ENCODE assay signal across 25 mouse cellular contexts in the genomic region with DNA sequence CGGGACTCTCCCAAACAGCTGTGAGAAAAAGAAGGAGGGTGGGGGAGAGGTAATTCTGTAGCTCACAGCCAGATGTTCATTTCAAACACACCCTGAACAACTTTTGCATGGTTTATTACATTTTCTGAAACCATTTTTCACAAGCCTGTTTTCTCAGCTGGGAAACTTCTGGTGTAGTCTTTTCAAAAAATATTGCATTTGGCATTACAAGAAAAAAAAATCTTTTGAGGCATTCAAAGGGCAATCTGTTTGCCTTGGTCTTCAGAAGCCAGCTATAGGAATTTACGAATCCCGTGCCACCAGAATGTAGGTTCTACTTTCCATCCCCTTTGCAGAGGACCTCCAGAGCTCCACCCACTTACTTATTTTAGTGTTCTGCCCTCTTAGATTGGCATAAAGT.
A peak's percentile ranks its signal among the peaks of the same experiment; 100 is the strongest.
DNase-seq lines count a peak whose midpoint lies in the region; ATAC-seq lines count a peak whose summit lies in the region.
"Had no signal": no experiment of that assay in that cellular context is flagged by ENCODE, and none has a peak within 500 bp of the region (broad histone marks: within the 10 kb centered on the region; RNA-seq: fewer than 3 reads in every experiment).

No protein-coding gene starts in this region.

- no peaks in the 10 kb centered on the region for H3K36me3 ChIP-seq in limb, embryonic 12.5 days
- no peaks in the 10 kb centered on the region for H3K36me3 ChIP-seq in limb, embryonic 10.5 days
- H3K36me3 ChIP-seq in embryonic facial prominence, embryonic 14.5 days (ENCODE audit: control insufficient read depth, insufficient read depth, low read length): no peaks in the 10 kb centered on the region
- H3K36me3 ChIP-seq in limb, embryonic 13.5 days: no peaks in the 10 kb centered on the region
- no peaks in the 10 kb centered on the region for H3K36me3 ChIP-seq in forebrain, embryonic 12.5 days (replicated peaks)
- H3K36me3 ChIP-seq: hindbrain, embryonic 10.5 days; hindbrain, embryonic 13.5 days; intestine, embryonic 15.5 days had no signal

- 47% methylated on average over 3 of the region's 3 CpGs for WGBS in limb, embryonic 12.5 days
- 75% methylated on average over 3 of the region's 3 CpGs for WGBS in limb, embryonic 10.5 days
- 43% methylated on average over 3 of the region's 3 CpGs for whole genome bisulfite sequencing in embryonic facial prominence, embryonic 14.5 days
- 35% methylated on average over 3 of the region's 3 CpGs for WGBS in limb, embryonic 13.5 days
- 78% methylated on average over 3 of the region's 3 CpGs for WGBS in forebrain, embryonic 12.5 days

- 0 out of 2 replicates have a peak overlapping the region, but pooled peaks have one; percentile 31 for H3K27ac ChIP-seq in limb, embryonic 12.5 days
- H3K27ac ChIP-seq in limb, embryonic 10.5 days: no peak overlapping the region
- peak overlapping the region; percentile 30; the same call in 1 of the 2 replicates for H3K27ac ChIP-seq in embryonic facial prominence, embryonic 14.5 days (replicated peaks; ENCODE audit: low read depth, low read length)
- H3K27ac ChIP-seq in limb, embryonic 13.5 days: peak overlapping the region; percentile 16; the same call in 1 of the 2 replicates
- no peak overlapping the region for H3K27ac ChIP-seq in forebrain, embryonic 12.5 days
- H3K27ac ChIP-seq: forebrain, embryonic 13.5 days; gastrocnemius, adult 2 months; hindbrain, embryonic 10.5 days; hindbrain, embryonic 13.5 days; intestine, embryonic 15.5 days had no signal

- H3K9ac ChIP-seq in limb, embryonic 12.5 days (replicated peaks): no peak overlapping the region
- no peak overlapping the region for H3K9ac ChIP-seq in embryonic facial prominence, embryonic 14.5 days (ENCODE audit: low read depth, low read length)
- no peak overlapping the region for H3K9ac ChIP-seq in limb, embryonic 13.5 days
- no peak overlapping the region for H3K9ac ChIP-seq in forebrain, embryonic 12.5 days
- H3K9ac ChIP-seq: forebrain, embryonic 13.5 days; hindbrain, embryonic 13.5 days; intestine, embryonic 15.5 days had no signal

- no peaks in the 10 kb centered on the region for H3K9me3 ChIP-seq in limb, embryonic 12.5 days
- no peaks in the 10 kb centered on the region for H3K9me3 ChIP-seq in limb, embryonic 10.5 days (replicated peaks)
- H3K9me3 ChIP-seq in embryonic facial prominence, embryonic 14.5 days (ENCODE audit: control insufficient read depth, low read length): no peaks in the 10 kb centered on the region
- H3K9me3 ChIP-seq in limb, embryonic 13.5 days: no peaks in the 10 kb centered on the region
- H3K9me3 ChIP-seq in forebrain, embryonic 12.5 days: no peaks in the 10 kb centered on the region
- H3K9me3 ChIP-seq: forebrain, embryonic 13.5 days; hindbrain, embryonic 10.5 days; hindbrain, embryonic 13.5 days; intestine, embryonic 15.5 days had no signal

- DNase-seq in limb, embryonic 10.5 days (ENCODE audit: low spot score): no peak
- DNase-seq in embryonic facial prominence, embryonic 14.5 days (ENCODE audit: low spot score): peak; percentile 70
- no peak for DNase-seq in thymus, postnatal 14 days
- no peak for DNase-seq in frontal cortex, postnatal 25 days (ENCODE audit: low spot score in 2 of 2)
- DNase-seq: adrenal gland, adult 2 months; adrenal gland, postnatal 14 days; cerebellum, adult 11 months; cerebellum, adult 2 months; cerebellum, adult 9-11 months; cerebellum, postnatal 25 days; gastrocnemius, adult 2 months; gastrocnemius, postnatal 14 days; heart, postnatal 36 days; kidney, adult 11 months had no signal

- no peak for ATAC-seq in limb, embryonic 12.5 days (ENCODE audit: insufficient number of reproducible peaks, insufficient read depth, low FRiP score, low TSS enrichment, low read depth)
- no peak for ATAC-seq in embryonic facial prominence, embryonic 14.5 days (ENCODE audit: low read depth)
- peak; percentile 32; the same call in 1 of the 2 replicates for ATAC-seq in limb, embryonic 13.5 days (ENCODE audit: low FRiP score, low read depth)
- ATAC-seq in forebrain, embryonic 12.5 days (ENCODE audit: low FRiP score): no peak
- ATAC-seq: CD4-positive, CD25-positive, alpha-beta regulatory T cell, adult 4 months; forebrain, embryonic 13.5 days; forebrain, embryonic 16.5 days; hindbrain, embryonic 16.5 days; intestine, embryonic 15.5 days had no signal

- H3K4me2 ChIP-seq in limb, embryonic 12.5 days: no peak overlapping the region
- H3K4me2 ChIP-seq in embryonic facial prominence, embryonic 14.5 days (ENCODE audit: low read depth, low read length): no peak overlapping the region
- no peak overlapping the region for H3K4me2 ChIP-seq in limb, embryonic 13.5 days (replicated peaks)
- H3K4me2 ChIP-seq in forebrain, embryonic 12.5 days: no peak overlapping the region
- H3K4me2 ChIP-seq: forebrain, embryonic 13.5 days; heart, embryonic 11.5 days; hindbrain, embryonic 13.5 days; intestine, embryonic 15.5 days had no signal

- H3K27me3 ChIP-seq in limb, embryonic 12.5 days: no peaks in the 10 kb centered on the region
- H3K27me3 ChIP-seq in limb, embryonic 10.5 days (ENCODE audit: low read depth, poor library complexity, severe bottlenecking): no peaks in the 10 kb centered on the region
- no peaks in the 10 kb centered on the region for H3K27me3 ChIP-seq in embryonic facial prominence, embryonic 14.5 days (replicated peaks; ENCODE audit: control insufficient read depth, insufficient read depth, low read length)
- H3K27me3 ChIP-seq in limb, embryonic 13.5 days: no peaks in the 10 kb centered on the region
- no peaks in the 10 kb centered on the region for H3K27me3 ChIP-seq in forebrain, embryonic 12.5 days
- H3K27me3 ChIP-seq: forebrain, embryonic 13.5 days; hindbrain, embryonic 13.5 days; intestine, embryonic 15.5 days had no signal

- no peak overlapping the region for H3K4me3 ChIP-seq in limb, embryonic 12.5 days (replicated peaks)
- H3K4me3 ChIP-seq in limb, embryonic 10.5 days: no peak overlapping the region
- H3K4me3 ChIP-seq in embryonic facial prominence, embryonic 14.5 days (ENCODE audit: low read depth, low read length): no peak overlapping the region
- no peak overlapping the region for H3K4me3 ChIP-seq in limb, embryonic 13.5 days
- no peak overlapping the region for H3K4me3 ChIP-seq in forebrain, embryonic 12.5 days (replicated peaks)
- H3K4me3 ChIP-seq: forebrain, embryonic 13.5 days; gastrocnemius, adult 2 months; hindbrain, embryonic 10.5 days; hindbrain, embryonic 13.5 days; intestine, embryonic 15.5 days had no signal

- H3K4me1 ChIP-seq in limb, embryonic 12.5 days (replicated peaks): peaks cover 8% of the 10 kb centered on the region; the same call in 1 of the 2 replicates
- H3K4me1 ChIP-seq in limb, embryonic 10.5 days: peaks cover 4% of the 10 kb centered on the region; the same call in 1 of the 2 replicates
- H3K4me1 ChIP-seq in embryonic facial prominence, embryonic 14.5 days (ENCODE audit: control insufficient read depth, insufficient read depth, low read length): peaks cover 6% of the 10 kb centered on the region; the same call in 1 of the 2 replicates
- H3K4me1 ChIP-seq in limb, embryonic 13.5 days: peaks cover 14% of the 10 kb centered on the region
- H3K4me1 ChIP-seq in forebrain, embryonic 12.5 days: no peaks in the 10 kb centered on the region
- H3K4me1 ChIP-seq: forebrain, embryonic 13.5 days; hindbrain, embryonic 10.5 days; hindbrain, embryonic 13.5 days; intestine, embryonic 15.5 days had no signal

Comparison
In these comparisons a context has a peak if more than half of its experiments do, and no peak if none do; other contexts are left out.
1. H3K27ac ChIP-seq: peak in limb, embryonic 12.5 days (single experiment), embryonic facial prominence, embryonic 14.5 days (single experiment) and limb, embryonic 13.5 days (single experiment); none in limb, embryonic 10.5 days (single experiment) and forebrain, embryonic 12.5 days (single experiment).